Mouse (Mus musculus) limb, embryonic 14.5 days (tissue): ENCODE measurements around the gene Ints5. TPM values are rescaled to one million over a fixed set of nuclear protein-coding genes. Genes with fewer than 3 reads are reported as not detected.
"Not testable (repeated sequence)": the region's sequence is repeated elsewhere in the genome, so short reads cannot be mapped to it uniquely, and the experiment has no call there.

Experiments used
- ATAC-seq: fragments of 200-750 bp; cut with Nextera tagmentation; 2 replicates; pipeline ENCODE4 v1.8.0; 2017; ENCODE audit warnings: low read depth, moderate number of reproducible peaks, moderate TSS enrichment; ENCODE audit not compliant: low FRiP score
- DNase-seq: peaks from one replicate; pipeline ENCODE4 v3.0.0-alpha.2; 2015; ENCODE audit warnings: low spot score
- H3K27ac ChIP-seq: fragments of 300-500 bp; sonication (generic); replicated peaks from 2 replicates; pipeline ENCODE4 v1.5.1; 2014; ENCODE audit warnings: low read depth, mild to moderate bottlenecking, low read length, moderate library complexity, mixed read lengths
- H3K27me3 ChIP-seq: fragments of 300-500 bp; sonication (generic); 2 replicates; pipeline ENCODE4 v1.6.1; 2014; ENCODE audit warnings: low read length, mixed read lengths; ENCODE audit not compliant: control insufficient read depth, insufficient read depth
- H3K36me3 ChIP-seq: fragments of 300-500 bp; sonication (generic); 2 replicates; pipeline ENCODE4 v1.6.1; 2014; ENCODE audit warnings: mild to moderate bottlenecking, low read length, moderate library complexity, mixed read lengths; ENCODE audit not compliant: control insufficient read depth, insufficient read depth
- H3K4me1 ChIP-seq: fragments of 300-500 bp; sonication (generic); 2 replicates; pipeline ENCODE4 v1.6.1; 2014; ENCODE audit warnings: antibody characterized with exemption, low read length, mixed read lengths; ENCODE audit not compliant: control insufficient read depth, insufficient read depth
- H3K4me2 ChIP-seq: fragments of 300-500 bp; sonication (generic); replicated peaks from 2 replicates; pipeline ENCODE4 v1.6.1; 2014; ENCODE audit warnings: low read depth, mild to moderate bottlenecking, low read length, moderate library complexity; ENCODE audit not compliant: severe bottlenecking
- H3K4me3 ChIP-seq: fragments of 300-500 bp; sonication (generic); replicated peaks from 2 replicates; pipeline ENCODE4 v1.5.1; 2014; ENCODE audit warnings: low read length
- H3K9ac ChIP-seq: fragments of 300-500 bp; sonication (generic); 2 replicates; pipeline ENCODE4 v1.6.1; 2014; ENCODE audit warnings: mild to moderate bottlenecking, low read depth, low read length, moderate library complexity; ENCODE audit not compliant: severe bottlenecking
- H3K9me3 ChIP-seq: fragments of 300-500 bp; sonication (generic); 2 replicates; pipeline ENCODE4 v1.6.1; 2016; ENCODE audit warnings: low read length; ENCODE audit not compliant: control insufficient read depth
- POLR2A ChIP-seq: fragments of 200-500 bp; IDR thresholded peaks from 2 replicates; pipeline ENCODE4 v1.8.0; 2012; ENCODE audit warnings: inconsistent platforms, mild to moderate bottlenecking, moderate library complexity, borderline replicate concordance; ENCODE audit not compliant: insufficient read depth, insufficient read length; ENCODE audit errors: extremely low read depth
- WGBS: fragments of 180-500 bp; shearing (Covaris S2); extraction: QIAGEN DNeasy Blood & Tissue Kit; methylation state at CpG from one replicate; pipeline ENCODE4 v1.1.7; 2014; 5-methylcytosine and 5-hydroxymethylcytosine counted together
- polyA plus RNA-seq, 2 experiments: library from polyadenylated mRNA; depleted of rRNA in 1 of 2; stranded (reverse) in 1 of 2; unstranded in 1 of 2; fragments of >200 nt; fragmentation: Nextera tagmentation in 1 of 2; extraction: Ambion mirVana in 1 of 2; gene quantifications; 2 replicates each; pipeline versions ENCODE4 v1.2.1 to v1.2.3; 2012 to 2014

The Ints5 gene
- polyA plus RNA-seq, 2 experiments: 33.4 to 34.5 TPM

- no peak for TF ChIP-seq POLR2A
- Histone ChIP-seq H3K4me2 (no peak overlapping the region), H3K27me3 (no peaks in the 10 kb centered on the region), H3K4me1 (peaks cover 8% of the 10 kb centered on the region), H3K9me3 (no peaks in the 10 kb centered on the region), H3K4me3 (no peak overlapping the region), H3K36me3 (peaks cover 6% of the 10 kb centered on the region; the same call in 1 of the 2 replicates), H3K9ac (no peak overlapping the region), H3K27ac (no peak overlapping the region)
- no peak for DNase-seq
- no peak for ATAC-seq
- 46% methylated on average over 10 of the region's 10 CpGs for WGBS
Observed at GRCm38 (mm10) chr19:8852236-8852928, 40.4 kb upstream of the Ints5 start.

GRCm38 (mm10) chr19:8853117-8853516 is 39.7 kb upstream of the Ints5 start:
- Histone ChIP-seq H3K27ac (no peak overlapping the region), H3K4me1 (peaks cover 8% of the 10 kb centered on the region), H3K9ac (no peak overlapping the region), H3K27me3 (no peaks in the 10 kb centered on the region), H3K36me3 (no peaks in the 10 kb centered on the region), H3K4me2 (no peak overlapping the region), H3K4me3 (no peak overlapping the region), H3K9me3 (no peaks in the 10 kb centered on the region)
- ATAC-seq: no peak
- DNase-seq: no peak
- WGBS: 78% methylated on average over 3 of the region's 3 CpGs
- no peak for TF ChIP-seq POLR2A

- no peak overlapping the region for H3K27ac ChIP-seq
- ATAC-seq (no peak), DNase-seq (no peak)
- H3K36me3 ChIP-seq: no peaks in the 10 kb centered on the region
- 35% methylated on average over 4 of the region's 4 CpGs for WGBS
- no peak overlapping the region for H3K4me3 ChIP-seq
- no peaks in the 10 kb centered on the region for H3K27me3 ChIP-seq
- H3K4me1 ChIP-seq: no peaks in the 10 kb centered on the region
- no peak overlapping the region for H3K9ac ChIP-seq
- H3K4me2 ChIP-seq: no peak overlapping the region
- H3K9me3 ChIP-seq: no peaks in the 10 kb centered on the region
- no peak for TF ChIP-seq POLR2A
Observed at GRCm38 (mm10) chr19:8857689-8858088, 35.1 kb upstream of the Ints5 start.

- no peak for TF ChIP-seq POLR2A
- H3K4me2 ChIP-seq: no peak overlapping the region
- ATAC-seq (no peak), DNase-seq (no peak)
- no peak overlapping the region for H3K4me3 ChIP-seq
- WGBS: 23% methylated on average over 1 of the region's 1 CpGs
- H3K9ac ChIP-seq: no peak overlapping the region
- no peaks in the 10 kb centered on the region for H3K27me3 ChIP-seq
- no peak overlapping the region for H3K27ac ChIP-seq
- no peaks in the 10 kb centered on the region for H3K4me1 ChIP-seq
- no peaks in the 10 kb centered on the region for H3K36me3 ChIP-seq
- no peaks in the 10 kb centered on the region for H3K9me3 ChIP-seq
Observed at GRCm38 (mm10) chr19:8859018-8859417, 33.8 kb upstream of the Ints5 start.

DNA sequence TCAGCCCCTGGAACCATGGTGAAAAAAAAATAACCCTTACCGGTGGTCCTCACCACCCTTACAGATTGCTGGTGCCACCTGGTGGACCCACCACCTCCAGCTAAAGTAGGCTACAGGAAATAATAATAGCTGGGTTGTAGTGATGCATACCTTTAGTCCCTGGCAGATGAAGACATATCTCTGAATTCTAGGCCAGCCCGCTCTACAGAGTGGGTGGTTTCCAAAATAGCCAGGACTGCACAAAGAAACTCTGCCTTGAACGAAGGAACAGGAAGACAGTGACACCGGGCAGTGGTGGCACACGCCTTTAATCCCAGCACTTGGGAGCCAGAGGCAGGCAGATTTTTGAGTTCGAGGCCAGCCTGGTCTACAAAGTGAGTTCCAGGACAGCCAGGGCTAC is 28.5 kb upstream of the Ints5 start:
- Histone ChIP-seq H3K36me3 (no peaks in the 10 kb centered on the region), H3K9me3 (no peaks in the 10 kb centered on the region), H3K9ac (no peak overlapping the region), H3K4me2 (no peak overlapping the region), H3K27me3 (no peaks in the 10 kb centered on the region), H3K4me3 (no peak overlapping the region), H3K4me1 (no peaks in the 10 kb centered on the region), H3K27ac (no peak overlapping the region)
- WGBS: 83% methylated on average over 6 of the region's 6 CpGs
- ATAC-seq (no peak), DNase-seq (no peak)
- TF ChIP-seq POLR2A: no peak

DNA sequence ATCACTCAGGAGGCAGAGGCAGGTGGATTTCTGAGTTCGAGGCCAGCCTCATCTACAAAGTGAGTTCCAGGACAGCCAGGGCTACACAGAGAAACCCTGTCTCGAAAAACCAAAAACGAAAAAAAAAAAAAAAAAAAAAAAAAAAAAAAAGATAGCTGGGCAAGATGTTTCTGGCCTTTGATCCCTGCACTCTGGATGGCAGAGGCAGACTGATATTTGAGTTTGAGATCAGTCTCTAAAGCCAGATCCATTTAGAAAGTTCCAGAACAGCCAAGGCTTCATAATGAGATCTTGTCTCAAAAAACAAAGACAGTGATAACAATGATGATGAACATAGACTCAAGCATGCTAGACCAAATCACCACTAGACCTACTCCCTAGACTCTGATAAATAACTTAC is 22.4 kb upstream of the Ints5 start:
- H3K4me1 ChIP-seq, DNase-seq, H3K27ac ChIP-seq, H3K9ac ChIP-seq, ATAC-seq, H3K27me3 ChIP-seq, H3K9me3 ChIP-seq: not testable (repeated sequence)
- Histone ChIP-seq H3K4me3 (peak overlapping the region; percentile 91; the same call in 1 of the 2 replicates), H3K36me3 (peaks cover 20% of the 10 kb centered on the region), H3K4me2 (peak overlapping the region; percentile 88; the same call in 1 of the 2 replicates)
- WGBS: 86% methylated on average over 3 of the region's 3 CpGs
